Mouse (Mus musculus): ENCODE measurements around the gene Gm44503.

DNA sequence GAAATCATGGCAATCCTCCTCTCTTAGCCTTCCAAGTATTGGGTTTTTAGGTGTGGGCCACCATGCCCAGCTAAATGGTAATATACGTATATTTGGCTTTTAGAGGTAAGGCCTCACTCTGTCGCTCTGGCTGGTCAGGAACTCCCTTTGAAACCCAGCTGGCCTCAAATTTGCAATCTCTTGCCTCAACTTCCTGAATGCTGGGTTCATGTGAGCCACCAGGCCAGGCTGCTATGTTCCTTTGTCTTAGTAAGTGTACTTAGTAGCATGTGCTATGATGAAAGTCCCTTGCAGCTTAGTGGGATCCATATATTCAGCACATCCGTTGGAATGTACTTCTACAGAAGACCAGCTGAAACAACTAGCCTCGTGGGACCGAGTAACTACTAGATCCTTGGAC, 16.1 kb downstream of the Gm44503 start:
- no peak for TF ChIP-seq CTCF (IDR thresholded peaks at IDR 0.05; ENCODE audit: low read depth)
- no peak for TF ChIP-seq EP300 (IDR thresholded peaks at IDR 0.05; ENCODE audit: low read depth)
